Mouse (Mus musculus): ENCODE data around the gene Pnkd. TPM values are rescaled to one million over a fixed set of nuclear protein-coding genes. Genes with fewer than 3 reads are reported as not detected.
"Not testable (repeated sequence)": the region's sequence is repeated elsewhere in the genome, so short reads cannot be mapped to it uniquely, and the experiment has no call there.

Gene Pnkd
- polyA plus RNA-seq, 3 experiments from 2014 or later = 90.4 to 101 (median 95.6) TPM

DNA sequence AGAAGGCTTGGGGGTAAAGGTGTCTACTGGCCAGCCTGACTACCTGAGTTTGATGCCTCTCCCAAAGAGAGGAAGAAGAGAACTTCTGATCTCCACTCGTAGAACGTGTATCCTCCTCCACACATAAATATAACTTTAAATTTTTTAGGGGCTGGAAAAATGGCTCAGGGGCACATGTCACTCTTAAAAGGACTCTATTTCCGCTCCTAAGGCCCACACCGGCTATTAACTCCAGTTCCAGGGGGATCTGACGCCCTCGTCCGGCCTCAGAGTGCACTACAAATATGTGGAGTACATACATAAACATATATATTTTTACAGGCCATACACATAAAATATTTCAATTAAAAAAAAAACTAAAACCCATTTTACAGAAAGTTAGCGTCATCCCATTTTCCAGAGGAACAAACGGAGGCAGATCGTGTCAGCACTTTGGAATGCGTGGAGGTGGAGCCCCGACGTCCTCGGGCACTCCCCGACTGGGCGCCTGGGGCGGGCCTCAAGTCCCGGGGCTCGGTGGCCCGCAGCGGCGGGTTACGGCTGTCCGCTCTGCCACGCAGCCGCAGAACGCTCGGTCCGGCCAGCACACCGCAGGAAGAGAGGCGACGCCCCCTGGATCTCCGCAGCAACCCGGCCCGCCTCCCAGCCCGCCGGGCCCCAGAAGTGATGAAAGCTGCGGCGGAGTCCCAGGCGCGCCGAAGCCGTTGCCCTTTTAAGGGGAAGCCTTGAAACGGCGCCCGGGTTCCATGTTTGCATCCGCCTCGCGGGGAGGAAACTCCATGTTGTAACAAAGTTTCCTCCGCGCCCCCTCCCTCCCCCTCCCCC is 106.4 kb downstream of the Pnkd start, which contains the start of gene Ctdsp1:
Ctdsp1 (plus strand) TSS at position 586 of the 825 bp plus-strand sequence.
- peak; percentile 58 for ATAC-seq

DNA sequence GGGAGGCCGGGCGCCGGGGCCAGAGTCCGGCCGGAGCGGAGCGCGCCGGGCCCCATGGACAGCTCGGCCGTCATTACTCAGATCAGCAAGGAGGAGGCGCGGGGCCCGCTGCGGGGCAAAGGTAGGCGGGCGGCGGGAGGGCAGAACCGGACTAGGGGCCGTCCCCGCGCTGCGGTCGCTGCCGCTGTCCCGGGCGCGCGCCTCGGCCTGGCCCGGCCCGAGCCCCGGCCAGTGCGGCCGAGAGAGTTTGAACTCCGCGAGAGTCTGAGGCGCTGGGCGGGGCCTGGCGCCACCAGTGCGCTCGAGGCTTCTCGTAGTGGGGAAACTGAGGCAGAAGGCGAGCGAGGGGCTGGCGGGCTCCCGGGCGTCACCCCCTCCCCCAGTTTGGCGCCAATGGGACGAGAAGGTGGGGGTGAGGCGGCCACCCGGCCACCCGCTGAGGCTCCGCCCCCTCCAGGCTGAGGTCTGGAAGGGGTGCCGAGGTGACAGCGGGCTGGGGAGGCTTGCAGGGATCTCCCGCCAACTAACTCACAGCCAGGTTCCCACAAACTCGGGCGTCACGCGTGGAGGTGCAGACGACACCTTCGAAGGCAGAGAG is 107.2 kb downstream of the Pnkd start:
- ATAC-seq = peak; percentile 12

DNA sequence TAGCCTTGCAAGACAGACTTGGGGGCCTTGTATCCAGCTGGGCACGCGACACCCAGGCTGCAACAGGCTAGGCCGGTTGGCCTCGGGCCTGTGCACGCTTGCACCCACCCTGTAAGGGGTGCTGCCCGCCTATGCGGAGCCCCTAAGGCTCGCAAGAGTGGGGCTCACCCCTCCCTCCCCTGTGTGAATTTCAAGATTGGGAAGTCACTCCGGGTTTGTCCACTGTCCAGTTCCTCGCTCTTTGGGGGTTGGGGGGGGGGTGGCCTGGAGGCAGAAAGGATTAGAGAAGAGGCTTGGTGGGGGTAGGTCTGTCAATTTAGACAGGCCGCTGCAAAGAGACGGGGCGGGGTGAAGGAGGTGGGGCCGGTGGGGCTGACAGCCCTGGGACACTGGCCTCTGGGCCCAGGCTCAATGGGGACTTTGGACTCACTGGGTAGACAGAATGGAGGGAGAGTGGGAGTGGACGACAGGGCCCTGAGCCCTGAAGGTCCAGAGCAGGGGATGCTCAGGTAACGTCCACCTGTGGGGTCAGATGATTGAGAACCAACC is 107.8 kb downstream of the Pnkd start:
- no peak for ATAC-seq

DNA sequence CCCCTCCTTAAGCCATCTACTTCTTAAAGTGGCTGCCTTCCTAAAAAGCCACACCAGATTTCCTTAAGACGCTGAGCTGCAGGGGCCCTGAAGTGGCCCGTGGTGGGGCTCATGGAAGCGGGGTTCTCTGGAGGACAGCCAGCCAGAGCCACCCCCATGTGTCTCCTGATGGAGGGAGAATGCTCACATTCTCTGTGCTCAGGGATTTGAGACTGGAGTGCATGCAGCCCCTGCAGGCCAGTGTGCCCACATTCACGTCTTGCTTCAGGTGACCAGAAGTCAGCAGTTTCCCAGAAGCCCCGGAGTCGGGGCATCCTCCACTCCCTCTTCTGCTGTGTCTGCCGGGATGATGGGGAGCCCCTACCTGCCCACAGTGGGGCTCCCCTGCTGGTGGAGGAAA is 108.3 kb downstream of the Pnkd start:
- ATAC-seq = no peak

DNA sequence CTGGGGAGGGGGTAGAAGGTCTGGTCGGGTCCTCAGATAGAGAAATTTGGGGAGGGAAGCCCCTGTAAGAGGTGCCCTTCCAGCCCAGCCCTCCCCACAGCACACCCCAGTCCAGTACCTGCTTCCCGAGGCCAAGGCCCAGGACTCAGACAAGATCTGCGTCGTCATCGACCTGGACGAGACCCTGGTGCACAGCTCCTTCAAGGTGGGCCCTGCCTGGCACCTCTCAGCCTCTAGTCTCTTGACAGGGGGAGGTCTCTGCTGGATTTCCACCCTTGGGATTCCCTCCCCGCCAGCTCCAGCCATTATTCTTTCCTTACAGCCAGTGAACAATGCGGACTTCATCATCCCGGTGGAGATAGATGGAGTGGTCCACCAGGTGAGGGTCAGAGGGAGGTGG is 109.0 kb downstream of the Pnkd start:
- no peak for ATAC-seq

DNA sequence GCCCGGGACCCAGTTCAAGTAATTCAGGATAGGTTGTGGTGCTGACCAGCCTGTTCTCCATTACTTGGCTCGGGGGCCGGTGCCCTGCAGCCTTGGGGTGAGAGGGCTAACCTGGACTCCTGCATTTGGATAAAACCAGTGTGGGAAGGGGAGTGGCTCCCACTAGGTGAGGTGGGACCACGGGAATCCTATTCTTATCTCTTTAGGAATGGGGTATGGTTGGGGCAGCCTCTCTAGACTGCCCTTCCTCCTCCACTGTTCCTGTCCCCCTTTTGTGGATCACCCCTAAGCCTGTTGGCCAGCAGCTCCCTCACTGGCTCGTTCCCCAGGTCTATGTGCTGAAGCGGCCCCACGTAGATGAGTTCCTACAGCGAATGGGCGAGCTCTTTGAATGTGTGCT is 109.6 kb downstream of the Pnkd start:
- no peak for ATAC-seq

DNA sequence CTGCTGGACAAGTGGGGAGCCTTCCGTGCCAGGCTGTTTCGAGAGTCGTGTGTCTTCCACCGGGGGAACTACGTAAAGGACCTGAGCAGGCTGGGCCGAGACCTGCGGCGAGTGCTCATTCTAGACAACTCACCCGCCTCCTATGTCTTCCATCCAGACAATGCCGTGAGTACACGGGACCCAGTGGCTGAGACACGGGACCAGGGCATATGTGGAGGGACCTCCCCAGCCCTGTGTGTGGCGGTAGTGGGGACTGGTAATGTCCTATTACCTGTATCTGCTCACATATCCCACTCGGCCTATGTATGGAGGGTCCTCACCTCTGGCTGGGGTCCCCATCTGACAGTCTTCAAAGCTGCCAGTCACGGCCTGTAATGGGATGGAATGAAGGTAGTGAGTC is 110.1 kb downstream of the Pnkd start:
- ATAC-seq = no peak

DNA sequence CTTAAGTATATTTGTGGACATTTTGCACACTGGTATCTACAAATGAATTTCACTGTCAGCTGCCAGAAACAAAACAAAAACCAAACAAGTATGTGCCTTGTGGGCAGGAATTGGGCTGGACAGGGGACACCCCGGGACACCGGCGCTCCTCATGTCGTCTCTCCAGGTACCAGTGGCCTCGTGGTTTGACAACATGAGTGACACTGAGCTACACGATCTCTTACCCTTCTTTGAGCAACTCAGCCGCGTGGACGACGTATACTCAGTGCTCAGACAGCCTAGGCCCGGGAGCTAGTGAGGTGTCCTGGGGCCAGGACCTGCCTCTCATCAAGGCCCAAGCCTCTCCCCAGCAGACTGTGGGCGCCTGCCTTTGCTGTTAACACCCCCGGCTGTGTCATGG is 110.6 kb downstream of the Pnkd start:
- ATAC-seq = no peak

DNA sequence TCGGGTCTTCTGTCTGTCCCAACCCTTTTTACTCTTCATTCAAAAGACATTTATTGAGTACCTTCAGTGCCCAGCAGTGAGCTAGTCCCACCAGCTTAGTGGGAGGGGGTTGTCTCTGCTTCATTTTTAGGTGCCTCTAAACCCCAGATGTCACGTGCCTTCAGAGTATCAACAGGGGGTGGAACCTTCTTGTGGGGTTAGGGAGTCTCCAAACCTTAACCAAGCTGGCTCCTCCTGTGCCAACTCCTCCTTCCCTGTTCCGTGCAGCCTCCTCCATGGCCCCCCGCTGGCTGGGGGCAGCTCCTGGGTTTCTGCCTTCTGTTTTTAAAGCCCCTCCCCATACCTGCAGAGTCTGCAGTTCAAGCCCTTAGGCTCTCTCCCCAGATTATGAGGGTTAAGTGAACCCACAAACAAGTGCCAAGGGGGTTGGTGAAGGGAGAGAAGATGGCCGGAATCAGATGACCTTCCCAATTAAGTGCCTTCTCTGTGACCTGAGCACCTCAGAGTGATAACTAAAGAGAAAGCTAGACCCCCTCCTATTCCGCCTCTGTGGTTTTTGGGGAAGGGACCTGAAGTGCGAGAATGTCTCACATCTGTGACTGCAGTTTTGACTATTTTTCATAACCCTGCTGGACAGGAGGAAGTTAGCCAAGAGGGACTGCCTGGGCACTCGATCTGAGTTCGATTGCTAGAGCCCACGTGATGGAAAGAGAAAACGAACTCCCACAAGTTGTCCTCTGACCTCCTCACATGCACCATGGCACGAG is 111.9 kb downstream of the Pnkd start:
- not testable (repeated sequence) for ATAC-seq

DNA sequence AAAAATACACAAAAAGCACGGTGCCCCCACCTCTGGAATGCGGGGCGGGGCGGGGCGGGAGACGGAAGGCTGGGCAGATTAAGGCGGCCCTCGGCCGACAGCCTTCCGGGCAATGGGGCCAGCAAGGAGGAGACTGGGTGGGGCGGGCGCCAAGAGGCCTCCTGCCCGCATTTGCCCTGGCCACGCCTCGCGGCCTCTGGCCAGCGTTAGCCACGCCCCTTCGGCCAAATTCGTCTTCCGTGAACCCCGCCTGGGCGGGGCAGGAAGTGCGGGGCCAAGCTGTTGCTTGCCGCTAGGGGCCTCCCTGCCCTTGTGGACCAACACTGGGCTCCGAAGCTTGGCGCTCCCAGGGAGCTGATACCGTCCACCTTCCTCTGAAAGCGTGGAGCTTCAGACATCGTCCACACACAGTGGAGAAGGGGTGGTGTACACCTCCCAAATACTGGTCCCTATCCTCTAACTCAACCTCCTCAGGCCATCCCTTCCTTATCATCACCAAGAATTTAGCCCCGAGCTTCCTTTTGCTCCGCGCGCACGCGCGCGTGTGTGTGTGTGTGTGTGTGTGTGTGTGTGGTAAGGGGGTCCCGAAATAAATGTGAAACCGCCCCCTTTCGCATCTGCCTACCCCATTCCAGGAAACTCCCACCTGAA is 112.7 kb downstream of the Pnkd start:
- peak; percentile 71 for ATAC-seq

DNA sequence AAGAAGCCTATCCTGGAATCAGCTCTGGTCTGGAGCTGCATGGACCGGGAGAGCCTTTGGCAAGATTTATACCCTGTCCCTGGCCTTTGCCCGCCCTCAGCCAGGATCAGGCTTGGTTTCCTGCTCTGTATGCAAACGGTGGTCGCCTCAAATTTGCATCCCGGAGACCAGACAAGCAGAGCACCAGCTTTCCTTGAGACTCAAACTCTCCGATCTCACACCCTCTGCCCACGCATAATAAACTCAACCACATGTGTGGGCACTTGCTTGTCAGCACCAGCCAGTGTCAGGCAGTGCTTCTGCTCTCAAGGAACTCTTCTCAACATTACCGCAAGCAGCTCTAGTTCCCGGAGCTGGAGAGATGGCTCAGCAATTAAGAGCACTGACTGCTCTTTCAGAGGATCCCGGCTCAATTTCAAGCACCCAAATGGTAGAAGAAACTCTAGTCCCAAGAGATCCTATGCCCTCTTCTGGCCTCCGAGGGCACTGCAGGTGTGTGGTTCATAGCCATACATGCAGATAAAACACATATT is 113.3 kb downstream of the Pnkd start:
- ATAC-seq = peak; percentile 64

DNA sequence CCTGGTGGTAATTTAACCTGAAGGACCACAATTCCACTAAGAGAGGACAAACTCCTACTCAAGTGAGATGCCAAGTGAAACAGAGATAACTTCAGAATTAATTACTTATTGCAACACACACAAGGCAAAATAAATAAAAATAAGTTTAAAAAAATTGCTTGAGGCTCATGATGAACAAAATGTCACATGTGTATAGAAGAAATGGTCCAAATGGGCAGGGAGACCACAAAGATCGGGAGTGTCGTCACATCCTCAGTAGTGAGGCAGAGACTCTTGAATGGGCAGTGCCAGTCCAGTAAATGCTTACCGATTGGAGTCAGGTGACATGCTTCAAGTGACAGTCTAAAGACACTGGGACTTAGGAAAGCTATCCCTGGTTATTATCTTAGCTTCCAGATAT is 115.8 kb downstream of the Pnkd start:
- ATAC-seq = no peak

DNA sequence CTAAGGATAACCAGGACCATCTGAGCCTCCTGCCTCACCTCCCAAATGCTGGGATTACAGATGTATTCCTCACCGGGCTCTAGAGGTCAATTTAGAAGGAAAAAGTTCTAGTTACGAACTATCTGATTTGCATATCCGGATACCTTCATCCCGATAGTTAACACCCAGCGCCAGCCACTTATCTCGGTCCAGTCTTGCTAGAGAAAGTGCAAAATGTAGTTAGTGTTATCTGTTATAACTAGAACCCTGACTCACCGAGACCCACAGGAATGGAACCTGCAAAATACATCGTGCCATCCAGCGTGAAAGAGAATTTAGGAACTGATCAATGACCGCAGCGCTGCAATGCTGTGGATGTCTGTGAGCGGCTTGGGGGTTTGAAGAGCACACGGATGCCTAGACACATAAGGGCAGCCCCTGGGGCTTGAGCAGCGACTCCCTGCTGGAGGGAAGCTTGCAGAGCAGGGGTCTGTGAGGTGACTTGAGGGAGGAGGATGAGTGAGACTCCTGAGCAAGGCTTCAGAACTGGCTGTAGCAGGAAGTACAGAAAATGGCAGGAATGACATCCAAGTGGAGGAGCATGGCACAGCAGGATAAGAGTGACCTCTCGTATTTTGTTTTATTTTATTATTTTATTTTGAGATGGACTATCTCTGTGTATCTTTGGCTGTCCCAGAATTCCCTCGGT is 116.4 kb downstream of the Pnkd start:
- ATAC-seq = no peak

Other genes starting within 250 kb of the Pnkd start
- gene Tns1, start 160.5 kb upstream of the Pnkd start, polyA plus RNA-seq (2017; shearing (Covaris generic)) = 10 to 100 TPM in 2 of 3 experiments, 1 to 10 TPM in 1; 9.1 to 16.3 (median 15.5) TPM
- gene Rufy4, start 159.4 kb upstream of the Pnkd start, polyA plus RNA-seq (2017; shearing (Covaris generic)) = not detected
- gene Cxcr2, start 130.9 kb upstream of the Pnkd start, polyA plus RNA-seq (2017; shearing (Covaris generic)) = under 1 TPM in 1 of 3 experiments, not detected in 2; 0.16 TPM
- gene Cxcr1, start 90.3 kb upstream of the Pnkd start, polyA plus RNA-seq (2017; shearing (Covaris generic)) = not detected
- 100 to 1,000 TPM; 611 to 878 (median 637) TPM for gene Arpc2, start 48.8 kb upstream of the Pnkd start, polyA plus RNA-seq (2017; shearing (Covaris generic))
- under 1 TPM in 1 of 3 experiments, not detected in 2; 0.34 TPM for gene Gpbar1, start 6.4 kb upstream of the Pnkd start, polyA plus RNA-seq (2017; shearing (Covaris generic))
- 100 to 1,000 TPM; 150 to 222 (median 210) TPM for gene Aamp, start 192 bp upstream of the Pnkd start, polyA plus RNA-seq (2017; shearing (Covaris generic))
- gene Tmbim1, start 20.7 kb downstream of the Pnkd start, polyA plus RNA-seq (2017; shearing (Covaris generic)) = 10 to 100 TPM; 15.7 to 27.4 (median 17.9) TPM
- gene Catip, start 77.2 kb downstream of the Pnkd start, polyA plus RNA-seq (2017; shearing (Covaris generic)) = not detected
- 1 to 10 TPM in 2 of 3 experiments, under 1 TPM in 1; 0.97 to 1.7 (median 1.3) TPM for gene Slc11a1, start 90.3 kb downstream of the Pnkd start, polyA plus RNA-seq (2017; shearing (Covaris generic))
- gene Ctdsp1, start 106.6 kb downstream of the Pnkd start, polyA plus RNA-seq (2017; shearing (Covaris generic)) = 10 to 100 TPM; 28.8 to 39.0 (median 36.1) TPM
- under 1 TPM in 2 of 3 experiments, not detected in 1; 0.26 to 0.41 TPM for gene Vil1, start 124.4 kb downstream of the Pnkd start, polyA plus RNA-seq (2017; shearing (Covaris generic))
- 10 to 100 TPM; 39.4 to 72.2 (median 52.6) TPM for gene Cnot9, start 221.1 kb downstream of the Pnkd start, polyA plus RNA-seq (2017; shearing (Covaris generic))

All from inflammation-experienced regulatory T-cells, adult 6 months (primary cell).